Mouse (Mus musculus) hindbrain, embryonic 13.5 days (tissue): ENCODE measurements around the gene Smyd2. TPM values are rescaled to one million over a fixed set of nuclear protein-coding genes. Genes with fewer than 3 reads are reported as not detected.

Experiments used
- ATAC-seq: fragments of 200-750 bp; cut with Nextera tagmentation; 2 replicates; pipeline ENCODE4 v1.8.0; 2017; ENCODE audit warnings: moderate TSS enrichment; ENCODE audit not compliant: low FRiP score
- H3K27ac ChIP-seq: fragments of 300-500 bp; sonication (generic); 2 replicates; pipeline ENCODE4 v1.5.1; 2015; ENCODE audit warnings: inconsistent platforms, mild to moderate bottlenecking, moderate library complexity
- H3K27me3 ChIP-seq: fragments of 300-500 bp; sonication (generic); 2 replicates; pipeline ENCODE4 v1.6.1; 2015; ENCODE audit warnings: mild to moderate bottlenecking, inconsistent platforms
- H3K36me3 ChIP-seq: fragments of 300-500 bp; sonication (generic); 2 replicates; pipeline ENCODE4 v1.6.1; 2015; ENCODE audit warnings: mild to moderate bottlenecking, inconsistent platforms
- H3K4me1 ChIP-seq: fragments of 300-500 bp; sonication (generic); replicated peaks from 2 replicates; pipeline ENCODE4 v1.6.1; 2015; ENCODE audit warnings: inconsistent platforms
- H3K4me2 ChIP-seq: fragments of 300-500 bp; sonication (generic); 2 replicates; pipeline ENCODE4 v1.6.1; 2015; ENCODE audit warnings: inconsistent platforms, mild to moderate bottlenecking, moderate library complexity
- H3K4me3 ChIP-seq: fragments of 300-500 bp; sonication (generic); 2 replicates; pipeline ENCODE4 v1.5.1; 2015; ENCODE audit warnings: mild to moderate bottlenecking, inconsistent platforms
- H3K9ac ChIP-seq: fragments of 300-500 bp; sonication (generic); 2 replicates; pipeline ENCODE4 v1.6.1; 2015; ENCODE audit warnings: mild to moderate bottlenecking, inconsistent platforms
- H3K9me3 ChIP-seq: fragments of 300-500 bp; sonication (generic); 2 replicates; pipeline ENCODE4 v1.6.1; 2016; ENCODE audit warnings: inconsistent platforms
- WGBS: fragments of 180-500 bp; shearing (Covaris S2); methylation state at CpG from one replicate; pipeline ENCODE4 v1.1.7; 2015; 5-methylcytosine and 5-hydroxymethylcytosine counted together
- polyA plus RNA-seq: library from polyadenylated mRNA; unstranded; fragments of >200 nt; fragmentation: Nextera tagmentation; extraction: Ambion mirVana; gene quantifications from 2 replicates; pipeline ENCODE4 v1.2.1, GENCODE M21; 2015

Gene Smyd2
- polyA plus RNA-seq, result 53.6 and 56.1 TPM in 2 replicates

DNA sequence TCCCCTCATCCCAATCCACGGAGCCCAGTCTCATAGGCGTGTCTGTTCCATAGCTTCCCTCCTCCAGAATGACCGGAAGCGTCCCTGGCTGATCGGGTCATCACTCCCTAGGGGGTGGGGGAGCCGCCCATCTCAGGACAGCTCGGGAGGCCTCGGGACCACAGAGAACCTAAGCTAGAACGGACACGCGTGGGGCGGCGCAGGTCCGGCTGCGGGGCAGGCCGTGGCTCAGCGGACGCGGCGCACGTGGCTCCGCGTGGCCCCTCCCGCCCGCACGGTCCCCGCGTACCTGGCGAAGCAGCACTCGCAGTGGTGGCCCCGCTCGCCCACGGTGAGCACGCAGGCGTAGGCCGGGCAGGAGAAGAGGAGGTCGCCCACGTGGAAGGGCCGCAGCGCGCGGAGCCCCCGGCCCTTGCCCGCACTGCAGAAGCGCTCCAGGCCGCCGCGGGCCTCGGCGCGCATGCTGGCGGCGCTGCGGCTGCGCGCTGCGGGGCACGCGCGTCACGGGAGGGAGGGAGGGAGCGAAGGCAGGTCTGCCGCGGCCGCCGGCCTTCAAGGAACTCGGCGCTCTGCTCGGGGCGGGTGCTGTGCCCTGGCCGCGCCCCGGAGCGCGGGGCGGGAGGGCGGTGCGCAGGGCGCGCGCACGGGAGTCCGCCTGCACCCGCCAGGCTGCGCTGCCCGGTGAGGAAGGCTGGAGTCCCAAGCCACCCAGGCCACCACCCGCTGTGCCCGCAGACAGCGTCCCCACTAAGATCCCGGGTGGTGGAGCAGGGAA is at the start of gene Smyd2:
TSS of gene Smyd2 (minus strand) at position 546 of the 775 bp plus-strand sequence.
- peak within 1 kb of the TSS; percentile 88 for H3K4me2 ChIP-seq
- peak within 1 kb of the TSS; percentile 66 for H3K27ac ChIP-seq
- peak within 1 kb of the TSS; percentile 85 for H3K9ac ChIP-seq
- H3K36me3 ChIP-seq, result no peaks in the 10 kb centered on the region
- peaks cover 34% of the 10 kb centered on the region for H3K4me1 ChIP-seq
- 0% methylated on average over 50 of the region's 90 CpGs for WGBS
- H3K4me3 ChIP-seq, result peak within 1 kb of the TSS; percentile 76
- ATAC-seq, result peak; percentile 90
- H3K9me3 ChIP-seq, result no peaks in the 10 kb centered on the region
- peaks cover 11% of the 10 kb centered on the region; the same call in 1 of the 2 replicates for H3K27me3 ChIP-seq

- H3K27ac ChIP-seq, result no peak overlapping the region
- peaks cover 4% of the 10 kb centered on the region; the same call in 1 of the 2 replicates for H3K4me1 ChIP-seq
- no peaks in the 10 kb centered on the region for H3K9me3 ChIP-seq
- H3K36me3 ChIP-seq, result no peaks in the 10 kb centered on the region
- H3K27me3 ChIP-seq, result no peaks in the 10 kb centered on the region
- ATAC-seq, result no peak
- 87% methylated on average over 8 of the region's 8 CpGs for WGBS
- no peak overlapping the region for H3K4me3 ChIP-seq
- H3K4me2 ChIP-seq, result no peak overlapping the region
- H3K9ac ChIP-seq, result no peak overlapping the region
Observed at GRCm38 (mm10) chr1:189970381-189970780, 48.2 kb upstream of the Smyd2 start.

DNA sequence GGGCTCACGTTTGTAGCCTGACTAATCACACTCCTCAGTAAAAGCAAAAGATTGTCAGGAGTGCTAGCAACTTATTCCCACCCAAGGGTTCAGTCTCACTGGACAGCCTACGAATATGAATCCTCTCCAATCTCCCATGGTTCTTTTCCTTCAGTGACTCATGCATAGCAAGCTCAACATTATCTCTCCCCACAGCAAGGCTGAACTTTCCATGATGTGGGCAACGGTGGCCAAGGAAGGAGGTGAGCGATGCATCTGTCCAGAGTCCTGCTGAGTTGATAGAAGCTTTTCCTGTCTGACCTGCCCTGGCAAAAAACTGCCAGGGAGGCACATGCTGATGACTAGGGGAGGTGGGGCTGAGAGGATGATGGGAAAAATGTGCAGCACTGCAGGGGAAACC is 45.9 kb upstream of the Smyd2 start:
- Histone ChIP-seq H3K9me3 (no peaks in the 10 kb centered on the region), H3K9ac (no peak overlapping the region), H3K27me3 (no peaks in the 10 kb centered on the region), H3K27ac (no peak overlapping the region), H3K4me1 (peaks cover 4% of the 10 kb centered on the region; the same call in 1 of the 2 replicates), H3K4me3 (no peak overlapping the region), H3K4me2 (no peak overlapping the region), H3K36me3 (no peaks in the 10 kb centered on the region)
- WGBS, result 80% methylated on average over 4 of the region's 4 CpGs
- ATAC-seq, result no peak

DNA sequence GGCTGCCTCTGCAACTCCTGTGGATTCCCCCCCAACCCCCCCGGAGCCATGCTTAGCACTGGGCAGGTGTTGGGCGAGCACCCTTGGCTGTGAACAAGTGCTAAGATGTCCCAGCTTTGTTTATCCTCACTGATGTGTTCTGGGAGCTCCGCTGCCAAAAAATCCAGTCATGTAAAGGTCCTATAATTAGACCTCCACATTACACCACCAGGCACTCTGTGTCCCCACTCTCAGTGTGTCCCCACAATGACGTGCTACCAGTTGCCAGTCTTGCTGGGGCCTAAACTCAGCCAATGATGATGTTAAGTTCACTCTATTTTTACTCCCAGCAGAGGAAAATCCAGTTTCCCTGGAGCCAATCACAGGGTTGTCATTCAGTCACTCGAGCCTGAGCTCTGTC is 38.3 kb upstream of the Smyd2 start:
- Histone ChIP-seq H3K4me3 (no peak overlapping the region), H3K4me1 (no peaks in the 10 kb centered on the region), H3K9me3 (no peaks in the 10 kb centered on the region), H3K9ac (no peak overlapping the region), H3K4me2 (no peak overlapping the region), H3K27me3 (no peaks in the 10 kb centered on the region), H3K36me3 (no peaks in the 10 kb centered on the region), H3K27ac (no peak overlapping the region)
- 72% methylated on average over 5 of the region's 5 CpGs for WGBS
- ATAC-seq, result no peak

- WGBS, result 84% methylated on average over 8 of the region's 8 CpGs
- H3K9me3 ChIP-seq, result no peaks in the 10 kb centered on the region
- H3K27me3 ChIP-seq, result no peaks in the 10 kb centered on the region
- H3K27ac ChIP-seq, result no peak overlapping the region
- H3K9ac ChIP-seq, result no peak overlapping the region
- no peaks in the 10 kb centered on the region for H3K36me3 ChIP-seq
- ATAC-seq, result no peak
- H3K4me1 ChIP-seq, result no peaks in the 10 kb centered on the region
- H3K4me3 ChIP-seq, result no peak overlapping the region
- no peak overlapping the region for H3K4me2 ChIP-seq
Observed at GRCm38 (mm10) chr1:189959802-189960201, 37.6 kb upstream of the Smyd2 start.

DNA sequence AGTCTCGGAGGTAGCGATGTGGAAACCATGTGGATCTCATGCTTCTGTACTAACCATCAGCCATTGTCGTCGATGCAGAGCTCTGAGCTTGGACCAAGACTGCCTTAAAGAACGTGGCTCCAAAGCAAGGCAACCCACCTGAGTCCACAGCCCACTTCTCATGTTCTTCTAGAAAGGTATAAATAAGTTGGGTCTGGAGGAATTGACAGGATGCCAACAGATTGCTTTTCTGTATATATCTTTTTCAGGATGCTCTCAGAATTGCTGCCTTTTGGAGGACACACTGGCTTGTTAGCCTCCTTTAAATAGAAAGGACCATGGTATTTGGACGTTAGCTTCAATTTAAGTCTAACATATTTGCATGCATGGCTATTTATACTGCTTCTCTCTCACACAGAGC is 29.7 kb upstream of the Smyd2 start:
- Histone ChIP-seq H3K36me3 (no peaks in the 10 kb centered on the region), H3K4me2 (no peak overlapping the region), H3K4me3 (no peak overlapping the region), H3K27me3 (no peaks in the 10 kb centered on the region), H3K27ac (no peak overlapping the region), H3K4me1 (no peaks in the 10 kb centered on the region), H3K9ac (no peak overlapping the region), H3K9me3 (no peaks in the 10 kb centered on the region)
- ATAC-seq, result no peak
- WGBS, result 86% methylated on average over 6 of the region's 6 CpGs

DNA sequence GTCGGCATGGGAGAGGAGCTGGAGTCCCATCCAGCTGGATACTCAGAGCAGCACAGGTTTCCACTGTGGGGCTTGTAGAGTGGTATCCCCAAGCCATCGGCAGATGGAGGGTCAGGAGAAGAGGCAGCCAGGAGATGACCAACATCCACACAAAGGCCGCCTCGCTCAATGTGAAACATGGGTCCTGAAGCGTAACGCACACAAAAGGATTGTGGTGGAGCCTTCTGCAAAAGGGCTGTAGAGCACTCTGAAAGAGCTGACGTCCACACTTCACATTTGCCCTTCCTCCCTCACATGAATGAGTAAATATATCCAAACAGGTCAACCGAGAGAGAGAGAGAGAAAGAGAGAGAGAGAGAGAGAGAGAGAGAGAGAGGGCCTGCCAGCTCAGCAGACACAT is 25.2 kb upstream of the Smyd2 start:
- no peak for ATAC-seq
- no peak overlapping the region for H3K4me2 ChIP-seq
- H3K27ac ChIP-seq, result no peak overlapping the region
- no peaks in the 10 kb centered on the region for H3K9me3 ChIP-seq
- 55% methylated on average over 8 of the region's 8 CpGs for WGBS
- no peak overlapping the region for H3K4me3 ChIP-seq
- no peaks in the 10 kb centered on the region for H3K4me1 ChIP-seq
- no peak overlapping the region for H3K9ac ChIP-seq
- H3K36me3 ChIP-seq, result no peaks in the 10 kb centered on the region
- no peaks in the 10 kb centered on the region for H3K27me3 ChIP-seq

GRCm38 (mm10) chr1:189946126-189946525 is 24.0 kb upstream of the Smyd2 start:
- Histone ChIP-seq H3K4me2 (no peak overlapping the region), H3K9ac (no peak overlapping the region), H3K4me3 (no peak overlapping the region), H3K9me3 (no peaks in the 10 kb centered on the region), H3K36me3 (no peaks in the 10 kb centered on the region), H3K4me1 (no peaks in the 10 kb centered on the region), H3K27ac (no peak overlapping the region), H3K27me3 (no peaks in the 10 kb centered on the region)
- WGBS, result 87% methylated on average over 8 of the region's 8 CpGs
- no peak for ATAC-seq

DNA sequence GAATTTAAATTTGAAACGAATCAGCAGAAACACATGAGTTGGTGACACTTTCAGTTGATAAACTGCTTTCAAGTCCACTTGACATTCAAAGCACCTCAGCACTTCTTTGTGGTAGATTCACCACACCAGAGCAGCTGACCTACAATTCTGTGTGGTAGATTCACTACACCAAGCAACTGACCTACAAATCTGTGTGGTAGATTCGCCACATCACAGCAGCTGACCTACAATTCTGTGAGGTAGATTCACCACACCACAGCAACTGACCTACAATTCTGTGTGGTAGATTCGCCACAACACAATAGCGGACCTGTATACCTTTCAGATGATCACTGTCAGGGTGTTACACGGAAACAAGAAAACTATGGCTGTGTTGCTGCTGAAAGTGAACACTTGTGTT is 19.6 kb upstream of the Smyd2 start:
- ATAC-seq, result no peak
- no peak overlapping the region for H3K4me2 ChIP-seq
- H3K9ac ChIP-seq, result no peak overlapping the region
- H3K27me3 ChIP-seq, result no peaks in the 10 kb centered on the region
- H3K9me3 ChIP-seq, result no peaks in the 10 kb centered on the region
- WGBS, result 90% methylated on average over 5 of the region's 5 CpGs
- no peaks in the 10 kb centered on the region for H3K36me3 ChIP-seq
- H3K4me1 ChIP-seq, result no peaks in the 10 kb centered on the region
- H3K27ac ChIP-seq, result no peak overlapping the region
- no peak overlapping the region for H3K4me3 ChIP-seq

GRCm38 (mm10) chr1:189936436-189937105 is 14.4 kb upstream of the Smyd2 start:
- peaks cover 3% of the 10 kb centered on the region; the same call in 1 of the 2 replicates for H3K27me3 ChIP-seq
- no peaks in the 10 kb centered on the region for H3K9me3 ChIP-seq
- H3K9ac ChIP-seq, result no peak overlapping the region
- H3K27ac ChIP-seq, result no peak overlapping the region
- no peak for ATAC-seq
- H3K4me2 ChIP-seq, result no peak overlapping the region
- WGBS, result 88% methylated on average over 10 of the region's 10 CpGs
- no peaks in the 10 kb centered on the region for H3K4me1 ChIP-seq
- no peak overlapping the region for H3K4me3 ChIP-seq
- no peaks in the 10 kb centered on the region for H3K36me3 ChIP-seq

DNA sequence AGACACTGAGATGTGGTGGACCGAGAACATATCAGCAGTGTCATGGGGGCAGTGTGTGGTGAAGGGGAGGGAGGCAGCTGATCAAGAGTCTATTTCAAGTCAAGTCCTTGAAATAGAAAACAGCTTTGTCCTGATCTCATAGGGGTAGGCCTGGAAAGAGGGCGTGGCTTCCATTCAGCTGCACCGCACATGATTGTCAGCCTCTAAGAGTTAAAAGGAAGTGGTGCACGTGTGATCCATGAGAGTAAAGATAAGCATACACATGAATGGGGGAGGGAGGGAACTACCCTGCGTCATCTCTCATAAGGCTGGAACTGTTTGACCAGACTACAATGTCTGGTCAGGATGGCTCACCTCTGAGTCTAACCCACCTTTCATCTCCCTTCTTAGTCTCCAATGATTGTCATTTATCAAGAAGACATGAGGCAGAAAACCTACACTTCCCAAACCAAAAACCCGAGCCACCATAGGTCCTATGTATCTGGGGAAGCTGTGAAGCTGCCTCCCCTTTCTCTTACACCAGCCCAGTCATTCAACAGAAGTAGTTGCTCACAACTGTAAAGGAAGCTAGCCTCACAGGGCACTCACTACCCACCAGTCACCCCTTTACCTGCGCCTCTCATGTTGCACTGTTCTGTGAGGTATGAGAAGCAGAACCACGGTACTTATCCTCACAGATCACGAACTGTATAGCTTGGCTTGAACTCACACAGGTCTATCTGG is 11.5 kb upstream of the Smyd2 start:
- Histone ChIP-seq H3K27ac (no peak overlapping the region), H3K27me3 (peaks cover 3% of the 10 kb centered on the region; the same call in 1 of the 2 replicates), H3K36me3 (no peaks in the 10 kb centered on the region), H3K4me3 (no peak overlapping the region), H3K9ac (no peak overlapping the region), H3K4me2 (no peak overlapping the region), H3K4me1 (no peaks in the 10 kb centered on the region), H3K9me3 (no peaks in the 10 kb centered on the region)
- no peak for ATAC-seq
- 69% methylated on average over 9 of the region's 9 CpGs for WGBS

DNA sequence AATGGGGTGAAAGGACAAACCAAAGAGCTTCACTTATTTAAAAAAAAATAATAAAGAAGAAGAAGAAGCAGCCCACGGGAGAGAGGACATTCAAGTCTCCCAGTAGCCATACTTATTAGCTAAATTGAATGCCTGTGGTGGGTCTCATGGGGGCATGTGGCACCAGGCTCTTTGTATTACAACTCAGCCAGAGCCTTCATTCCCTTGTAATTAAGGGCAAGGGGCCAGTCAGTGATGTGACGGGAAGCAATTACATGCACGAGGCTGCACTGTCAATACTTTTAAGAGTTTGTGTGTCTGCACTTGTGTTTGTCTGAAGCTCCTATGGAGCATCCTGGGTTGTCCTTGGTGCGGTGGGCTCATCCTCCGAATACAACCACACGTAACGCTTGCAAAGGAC is 10.8 kb upstream of the Smyd2 start:
- Histone ChIP-seq H3K27ac (no peak overlapping the region), H3K36me3 (no peaks in the 10 kb centered on the region), H3K4me2 (no peak overlapping the region), H3K27me3 (peaks cover 3% of the 10 kb centered on the region; the same call in 1 of the 2 replicates), H3K9me3 (no peaks in the 10 kb centered on the region), H3K4me1 (no peaks in the 10 kb centered on the region), H3K9ac (no peak overlapping the region), H3K4me3 (no peak overlapping the region)
- no peak for ATAC-seq
- 58% methylated on average over 7 of the region's 7 CpGs for WGBS
